Mouse (Mus musculus): ENCODE data around the gene Fam71d.

DNA sequence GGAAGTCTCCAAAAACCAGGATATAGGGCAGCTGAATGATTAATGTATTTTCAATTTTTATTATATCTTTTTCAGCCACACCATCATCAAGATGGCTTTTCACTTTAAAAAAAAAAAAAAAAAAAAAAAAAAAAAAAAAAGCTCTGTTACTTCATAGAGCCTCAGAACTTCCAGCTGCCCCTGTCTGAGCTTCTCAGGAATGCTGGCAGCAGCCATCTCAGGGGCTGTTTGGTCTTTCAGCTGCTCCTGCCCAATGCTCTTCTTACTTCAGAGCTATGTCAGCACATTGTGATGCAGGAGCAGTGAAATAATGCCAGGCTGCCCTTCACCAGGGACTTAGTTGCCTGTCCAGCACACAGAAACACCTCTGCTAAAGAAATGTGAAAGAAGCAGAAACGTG lies at the start of gene Fam71d:
- TF ChIP-seq CTCF (IDR thresholded peaks at IDR 0.05; ENCODE audit: borderline replicate concordance, extremely low read depth, insufficient read depth, insufficient read length) (no peak), POLR2A (IDR thresholded peaks at IDR 0.05; ENCODE audit: borderline replicate concordance, extremely low read depth, insufficient read depth, insufficient read length, poor library complexity, severe bottlenecking) (no peak)

All from brain, embryonic 14.5 days (tissue).